Mouse (Mus musculus) layer of hippocampus, postnatal 10 days (tissue): ENCODE results near the gene 9930104L06Rik. TPM values are rescaled to one million over a fixed set of nuclear protein-coding genes. Genes with fewer than 3 reads are reported as not detected.

Source experiments
- DNase-seq, 2 experiments: peaks; one replicate each; pipeline ENCODE4 v3.0.0; 2021; ENCODE audit warnings: low spot score in 2 of 2
- total RNA-seq, 2 experiments: library from RNA; stranded (reverse); gene quantifications; 2 replicates each; pipeline ENCODE4 v1.2.3; 2021

9930104L06Rik gene
- total RNA-seq, 2 experiments from 2014 or later: 19.0 to 21.8 TPM

GRCm38 (mm10) chr4:124990325-124990724, 53.5 kb downstream of the 9930104L06Rik start:
- DNase-seq: no peak

Other genes with a start within 250 kb of the 9930104L06Rik start
- gene Utp11, start 243.4 kb upstream of the 9930104L06Rik start, total RNA-seq: 10 to 100 TPM; 17.8 to 18.5 TPM
- gene Fhl3, start 236.3 kb upstream of the 9930104L06Rik start, total RNA-seq: 1 to 10 TPM; 4.3 to 5.0 TPM
- gene Sf3a3, start 222.3 kb upstream of the 9930104L06Rik start, total RNA-seq: 10 to 100 TPM; 36.8 to 41.3 TPM
- 10 to 100 TPM; 37.8 to 38.9 TPM for gene Inpp5b, start 195.2 kb upstream of the 9930104L06Rik start, total RNA-seq
- gene Mtf1, start 134.9 kb upstream of the 9930104L06Rik start, total RNA-seq: 10 to 100 TPM; 20.6 to 24.1 TPM
- 10 to 100 TPM; 24.5 to 26.6 TPM for gene Yrdc, start 86.4 kb upstream of the 9930104L06Rik start, total RNA-seq
- 100 to 1,000 TPM; 107 to 115 TPM for gene 1110065P20Rik, start 85.9 kb upstream of the 9930104L06Rik start, total RNA-seq
- 10 to 100 TPM; 43.5 to 48.3 TPM for gene Maneal, start 74.9 kb upstream of the 9930104L06Rik start, total RNA-seq
- 10 to 100 TPM; 12.8 to 16.9 TPM for gene Epha10, start 56.1 kb upstream of the 9930104L06Rik start, total RNA-seq
- 1 to 10 TPM; 5.4 to 6.2 TPM for gene Cdca8, start 2.3 kb downstream of the 9930104L06Rik start, total RNA-seq
- 10 to 100 TPM; 13.7 to 16.4 TPM for gene Rspo1, start 49.4 kb downstream of the 9930104L06Rik start, total RNA-seq
- gene Gnl2, start 79.5 kb downstream of the 9930104L06Rik start, total RNA-seq: 10 to 100 TPM; 73.5 to 74.9 TPM
- gene Dnali1, start 128.7 kb downstream of the 9930104L06Rik start, total RNA-seq: 1 to 10 TPM; 1.4 to 1.6 TPM
- gene Snip1, start 129.6 kb downstream of the 9930104L06Rik start, total RNA-seq: 10 to 100 TPM; 12.9 TPM
- gene Meaf6, start 148.1 kb downstream of the 9930104L06Rik start, total RNA-seq: 100 to 1,000 TPM; 130 to 134 TPM
- gene Zc3h12a, start 190.8 kb downstream of the 9930104L06Rik start, total RNA-seq: under 1 TPM; 0.42 to 0.80 TPM